Mouse (Mus musculus): ENCODE data around the gene Rln1. TPM values are rescaled to one million over a fixed set of nuclear protein-coding genes. Genes with fewer than 3 reads are reported as not detected.

Gene Rln1
- total and polyA plus RNA-seq, 2 experiments from 2014 or later, result 4.5 to 7.2 TPM

DNA sequence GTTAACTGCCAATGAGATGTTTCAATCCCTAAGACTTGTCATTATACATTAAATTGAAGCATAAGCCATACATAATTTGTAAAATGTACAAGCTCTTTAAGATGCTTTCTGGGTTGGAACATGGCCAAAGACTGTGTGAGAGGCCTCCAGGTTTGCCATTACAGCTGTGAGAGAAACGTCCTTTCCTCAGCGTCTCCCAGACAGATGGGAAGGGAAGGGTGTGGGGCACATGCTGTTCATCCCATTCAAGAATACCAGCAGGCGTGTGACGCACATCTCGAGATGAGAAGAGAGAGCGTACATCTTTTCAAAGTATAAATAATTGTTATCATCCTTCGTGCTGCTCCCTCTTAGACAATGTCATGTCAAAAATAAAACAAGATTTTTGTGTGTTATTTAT, 21.8 kb downstream of the Rln1 start:
- no peaks in the 10 kb centered on the region for H3K27me3 ChIP-seq (ENCODE audit: insufficient read depth, low read length)
- no peak overlapping the region for H3K9ac ChIP-seq (replicated peaks; ENCODE audit: low read length, poor library complexity, severe bottlenecking)
- no peaks in the 10 kb centered on the region for H3K4me1 ChIP-seq (ENCODE audit: insufficient read depth, low read length)
- H3K4me2 ChIP-seq (ENCODE audit: low read depth, low read length, poor library complexity, severe bottlenecking), result no peak overlapping the region
- no peak for TF ChIP-seq CTCF (IDR thresholded peaks at IDR 0.05)
- ATAC-seq (ENCODE audit: low FRiP score) (no peak), DNase-seq (ENCODE audit: low spot score) (peak; percentile 10)
- peaks cover 14% of the 10 kb centered on the region; the same call in 1 of the 2 replicates for H3K36me3 ChIP-seq (ENCODE audit: insufficient read depth, low read length)
- no peaks in the 10 kb centered on the region for H3K9me3 ChIP-seq (ENCODE audit: low read length)
- no peak overlapping the region for H3K4me3 ChIP-seq (ENCODE audit: low read depth, low read length)
- WGBS, result 44% methylated on average over 7 of the region's 7 CpGs
- no peak overlapping the region for H3K27ac ChIP-seq (ENCODE audit: low read depth, low read length)

GRCm38 (mm10) chr19:29311791-29312190, 22.7 kb downstream of the Rln1 start:
- 90% methylated on average over 8 of the region's 8 CpGs for WGBS
- no peak for TF ChIP-seq CTCF (IDR thresholded peaks at IDR 0.05)
- no peak overlapping the region for H3K4me2 ChIP-seq (ENCODE audit: low read depth, low read length, poor library complexity, severe bottlenecking)

DNA sequence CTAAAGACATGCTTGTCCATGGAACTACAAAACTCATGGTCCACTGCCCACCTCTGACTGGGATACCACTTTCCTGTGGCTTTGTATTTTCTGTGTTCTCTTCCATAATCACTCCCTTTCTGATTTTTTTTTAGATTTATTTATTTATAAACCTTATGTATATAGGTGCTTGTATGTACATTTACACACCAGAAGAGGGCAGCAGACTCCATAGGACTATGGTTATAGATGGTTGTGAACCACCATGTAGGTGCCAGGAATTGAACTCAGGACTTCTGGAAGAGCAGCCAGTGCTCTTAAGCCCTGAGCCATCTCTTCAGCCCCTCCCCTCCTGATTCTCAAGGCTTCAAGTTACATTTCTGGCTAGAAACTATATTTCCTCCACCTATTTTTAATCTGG, 25.6 kb downstream of the Rln1 start:
- Histone ChIP-seq H3K4me3 (ENCODE audit: low read depth, low read length) (no peak overlapping the region), H3K36me3 (ENCODE audit: insufficient read depth, low read length) (peaks cover 11% of the 10 kb centered on the region; the same call in 1 of the 2 replicates)
- no peak for ATAC-seq (ENCODE audit: low FRiP score)

More at GRCm38 (mm10) chr19:29311791-29312190, 22.7 kb downstream of the Rln1 start:
- no peaks in the 10 kb centered on the region for H3K4me1 ChIP-seq (ENCODE audit: insufficient read depth, low read length)
- DNase-seq (ENCODE audit: low spot score) (no peak), ATAC-seq (ENCODE audit: low FRiP score) (no peak)
- H3K27me3 ChIP-seq (ENCODE audit: insufficient read depth, low read length), result no peaks in the 10 kb centered on the region
- peaks cover 14% of the 10 kb centered on the region; the same call in 1 of the 2 replicates for H3K36me3 ChIP-seq (ENCODE audit: insufficient read depth, low read length)
- no peaks in the 10 kb centered on the region for H3K9me3 ChIP-seq (ENCODE audit: low read length)
- no peak overlapping the region for H3K27ac ChIP-seq (ENCODE audit: low read depth, low read length)
- H3K4me3 ChIP-seq (ENCODE audit: low read depth, low read length), result no peak overlapping the region
- no peak overlapping the region for H3K9ac ChIP-seq (replicated peaks; ENCODE audit: low read length, poor library complexity, severe bottlenecking)

GRCm38 (mm10) chr19:29302119-29302518, 32.4 kb downstream of the Rln1 start:
- no peak for TF ChIP-seq CTCF (IDR thresholded peaks at IDR 0.05)
- no peak for DNase-seq (ENCODE audit: low spot score)
- no peak overlapping the region for H3K4me3 ChIP-seq (ENCODE audit: low read depth, low read length)
- H3K36me3 ChIP-seq (ENCODE audit: insufficient read depth, low read length), result peaks cover 20% of the 10 kb centered on the region; the same call in 1 of the 2 replicates
- H3K4me1 ChIP-seq (ENCODE audit: insufficient read depth, low read length), result no peaks in the 10 kb centered on the region
- ATAC-seq (ENCODE audit: low FRiP score), result no peak
- H3K9me3 ChIP-seq (ENCODE audit: low read length), result no peaks in the 10 kb centered on the region
- H3K4me2 ChIP-seq (ENCODE audit: low read depth, low read length, poor library complexity, severe bottlenecking), result no peak overlapping the region
- 91% methylated on average over 2 of the region's 2 CpGs for WGBS
- H3K9ac ChIP-seq (replicated peaks; ENCODE audit: low read length, poor library complexity, severe bottlenecking), result no peak overlapping the region
- H3K27me3 ChIP-seq (ENCODE audit: insufficient read depth, low read length), result no peaks in the 10 kb centered on the region
- no peak overlapping the region for H3K27ac ChIP-seq (ENCODE audit: low read depth, low read length)

More for the DNA sequence above, 25.6 kb downstream of the Rln1 start:
- H3K4me2 ChIP-seq (ENCODE audit: low read depth, low read length, poor library complexity, severe bottlenecking), result no peak overlapping the region
- H3K9ac ChIP-seq (replicated peaks; ENCODE audit: low read length, poor library complexity, severe bottlenecking), result no peak overlapping the region
- H3K9me3 ChIP-seq (ENCODE audit: low read length), result no peaks in the 10 kb centered on the region
- no peaks in the 10 kb centered on the region for H3K4me1 ChIP-seq (ENCODE audit: insufficient read depth, low read length)
- no peaks in the 10 kb centered on the region for H3K27me3 ChIP-seq (ENCODE audit: insufficient read depth, low read length)
- H3K27ac ChIP-seq (ENCODE audit: low read depth, low read length), result no peak overlapping the region
- peak; percentile 41 for TF ChIP-seq CTCF (IDR thresholded peaks at IDR 0.05)
- no peak for DNase-seq (ENCODE audit: low spot score)

GRCm38 (mm10) chr19:29300919-29301318, 33.6 kb downstream of the Rln1 start:
- H3K9ac ChIP-seq (replicated peaks; ENCODE audit: low read length, poor library complexity, severe bottlenecking), result no peak overlapping the region
- TF ChIP-seq CTCF (IDR thresholded peaks at IDR 0.05), result no peak
- no peaks in the 10 kb centered on the region for H3K4me1 ChIP-seq (ENCODE audit: insufficient read depth, low read length)
- H3K27me3 ChIP-seq (ENCODE audit: insufficient read depth, low read length), result no peaks in the 10 kb centered on the region
- H3K27ac ChIP-seq (ENCODE audit: low read depth, low read length), result no peak overlapping the region
- DNase-seq (ENCODE audit: low spot score) (no peak), ATAC-seq (ENCODE audit: low FRiP score) (no peak)
- H3K36me3 ChIP-seq (ENCODE audit: insufficient read depth, low read length), result peaks cover 21% of the 10 kb centered on the region
- 88% methylated on average over 13 of the region's 13 CpGs for WGBS
- H3K9me3 ChIP-seq (ENCODE audit: low read length), result no peaks in the 10 kb centered on the region
- H3K4me2 ChIP-seq (ENCODE audit: low read depth, low read length, poor library complexity, severe bottlenecking), result no peak overlapping the region
- no peak overlapping the region for H3K4me3 ChIP-seq (ENCODE audit: low read depth, low read length)

GRCm38 (mm10) chr19:29297366-29297765, 37.1 kb downstream of the Rln1 start:
- no peak overlapping the region for H3K27ac ChIP-seq (ENCODE audit: low read depth, low read length)
- no peak overlapping the region for H3K4me3 ChIP-seq (ENCODE audit: low read depth, low read length)
- ATAC-seq (ENCODE audit: low FRiP score), result no peak
- no peaks in the 10 kb centered on the region for H3K4me1 ChIP-seq (ENCODE audit: insufficient read depth, low read length)
- DNase-seq (ENCODE audit: low spot score), result no peak
- no peak for TF ChIP-seq CTCF (IDR thresholded peaks at IDR 0.05)
- 100% methylated on average over 1 of the region's 1 CpGs for whole genome bisulfite sequencing
- H3K27me3 ChIP-seq (ENCODE audit: insufficient read depth, low read length), result no peaks in the 10 kb centered on the region
- H3K9ac ChIP-seq (replicated peaks; ENCODE audit: low read length, poor library complexity, severe bottlenecking), result no peak overlapping the region
- no peak overlapping the region for H3K4me2 ChIP-seq (ENCODE audit: low read depth, low read length, poor library complexity, severe bottlenecking)
- no peaks in the 10 kb centered on the region for H3K9me3 ChIP-seq (ENCODE audit: low read length)
- peaks cover 28% of the 10 kb centered on the region for H3K36me3 ChIP-seq (ENCODE audit: insufficient read depth, low read length)
